Mouse (Mus musculus): ENCODE measurements around the gene Dars. TPM values are rescaled to one million over a fixed set of nuclear protein-coding genes. Genes with fewer than 3 reads are reported as not detected.
"Not testable (repeated sequence)": the region's sequence is repeated elsewhere in the genome, so short reads cannot be mapped to it uniquely, and the experiment has no call there.

Gene Dars
- polyA plus RNA-seq, 1 experiment: 52.9 TPM

DNA sequence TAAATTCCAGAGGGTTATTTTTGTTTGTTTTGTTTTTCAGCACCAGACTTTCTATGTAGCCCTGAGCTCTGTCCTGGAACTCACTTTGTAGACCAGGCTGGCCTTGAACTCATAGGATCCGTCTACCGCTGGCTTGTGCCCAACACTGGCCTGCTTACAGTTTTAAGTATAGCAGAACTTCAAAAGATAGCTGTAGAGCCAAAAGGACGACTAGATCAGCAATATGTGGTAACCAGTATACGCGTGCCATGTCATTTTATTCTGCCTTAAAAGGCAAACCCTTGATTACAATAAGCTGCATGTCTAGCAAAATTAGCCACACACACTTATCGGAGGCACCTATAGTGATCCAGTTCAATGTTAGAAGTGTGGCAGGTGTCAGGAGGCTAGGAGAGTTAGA is 58.9 kb downstream of the Dars start:
- TF ChIP-seq POLR2A (IDR thresholded peaks at IDR 0.05; ENCODE audit: borderline replicate concordance, low read depth, low read length) (no peak), CTCF (IDR thresholded peaks at IDR 0.05; ENCODE audit: low read depth, low read length) (no peak)
- Histone ChIP-seq H3K27ac (ENCODE audit: insufficient read depth, low read depth, low read length) (no peak overlapping the region), H3K4me1 (ENCODE audit: control insufficient read depth, insufficient read depth, low read length) (0 out of 2 replicates have a peak, but pooled peaks cover 2% of the 10 kb centered on the region), H3K4me3 (ENCODE audit: insufficient read depth, low read length) (peak overlapping the region; percentile 85)

DNA sequence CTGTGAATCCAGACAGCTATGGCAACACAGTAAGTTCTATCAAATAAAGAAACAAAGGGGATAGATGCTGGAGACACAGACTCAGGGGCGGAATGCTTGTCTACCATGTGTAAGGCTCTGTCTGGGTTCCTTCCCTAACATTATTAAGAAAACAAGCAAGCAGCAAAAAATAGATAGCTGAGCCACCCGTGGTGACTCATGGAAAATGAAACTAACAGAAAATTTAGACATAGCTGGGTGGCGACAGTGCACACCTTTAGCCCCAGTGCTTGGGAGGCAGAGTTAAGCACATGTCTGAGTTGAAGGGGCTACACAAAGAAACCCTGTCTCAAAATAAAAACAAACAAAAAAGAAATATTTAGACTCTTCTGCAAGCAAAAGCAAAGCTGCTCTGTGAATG is 59.7 kb downstream of the Dars start:
- Histone ChIP-seq H3K4me1 (ENCODE audit: control insufficient read depth, insufficient read depth, low read length) (0 out of 2 replicates have a peak, but pooled peaks cover 2% of the 10 kb centered on the region), H3K4me3 (ENCODE audit: insufficient read depth, low read length) (peak overlapping the region; percentile 85), H3K27ac (ENCODE audit: insufficient read depth, low read depth, low read length) (peak overlapping the region; percentile 14; the same call in 1 of the 2 replicates)
- TF ChIP-seq CTCF (IDR thresholded peaks at IDR 0.05; ENCODE audit: low read depth, low read length) (no peak), POLR2A (IDR thresholded peaks at IDR 0.05; ENCODE audit: borderline replicate concordance, low read depth, low read length) (no peak)

- no peak for TF ChIP-seq CTCF (IDR thresholded peaks at IDR 0.05; ENCODE audit: low read depth, low read length)
- no peak for TF ChIP-seq POLR2A (IDR thresholded peaks at IDR 0.05; ENCODE audit: borderline replicate concordance, low read depth, low read length)
- Histone ChIP-seq H3K4me3 (ENCODE audit: insufficient read depth, low read length) (no peak overlapping the region), H3K4me1 (ENCODE audit: control insufficient read depth, insufficient read depth, low read length) (0 out of 2 replicates have a peak, but pooled peaks cover 2% of the 10 kb centered on the region), H3K27ac (ENCODE audit: insufficient read depth, low read depth, low read length) (no peak overlapping the region)
These were observed 64.1 kb downstream of the Dars start for GRCm38 (mm10) chr1:128353092-128353491.

GRCm38 (mm10) chr1:128344232-128344631 is 72.9 kb downstream of the Dars start:
- TF ChIP-seq POLR2A (IDR thresholded peaks at IDR 0.05; ENCODE audit: borderline replicate concordance, low read depth, low read length) (no peak), CTCF (IDR thresholded peaks at IDR 0.05; ENCODE audit: low read depth, low read length) (no peak)
- Histone ChIP-seq H3K4me3 (ENCODE audit: insufficient read depth, low read length) (no peak overlapping the region), H3K27ac (ENCODE audit: insufficient read depth, low read depth, low read length) (no peak overlapping the region), H3K4me1 (ENCODE audit: control insufficient read depth, insufficient read depth, low read length) (no peaks in the 10 kb centered on the region)

GRCm38 (mm10) chr1:128337708-128338320 is 79.4 kb downstream of the Dars start:
- TF ChIP-seq POLR2A (IDR thresholded peaks at IDR 0.05; ENCODE audit: borderline replicate concordance, low read depth, low read length) (no peak), CTCF (IDR thresholded peaks at IDR 0.05; ENCODE audit: low read depth, low read length) (no peak)
- Histone ChIP-seq H3K27ac (ENCODE audit: insufficient read depth, low read depth, low read length) (no peak overlapping the region), H3K4me1 (ENCODE audit: control insufficient read depth, insufficient read depth, low read length) (no peaks in the 10 kb centered on the region), H3K4me3 (ENCODE audit: insufficient read depth, low read length) (no peak overlapping the region)

- no peaks in the 10 kb centered on the region for H3K4me1 ChIP-seq (ENCODE audit: control insufficient read depth, insufficient read depth, low read length)
- H3K27ac ChIP-seq (ENCODE audit: insufficient read depth, low read depth, low read length): no peak overlapping the region
- TF ChIP-seq CTCF (IDR thresholded peaks at IDR 0.05; ENCODE audit: low read depth, low read length): no peak
- TF ChIP-seq POLR2A (IDR thresholded peaks at IDR 0.05; ENCODE audit: borderline replicate concordance, low read depth, low read length): no peak
- no peak overlapping the region for H3K4me3 ChIP-seq (ENCODE audit: insufficient read depth, low read length)
These were observed 86.9 kb downstream of the Dars start for GRCm38 (mm10) chr1:128330313-128330712.

- peaks cover 5% of the 10 kb centered on the region for H3K4me1 ChIP-seq (ENCODE audit: control insufficient read depth, insufficient read depth, low read length)
- no peak within 1 kb of the TSS for H3K4me3 ChIP-seq (ENCODE audit: insufficient read depth, low read length)
- no peak within 1 kb of the TSS for H3K27ac ChIP-seq (ENCODE audit: insufficient read depth, low read depth, low read length)
- TF ChIP-seq POLR2A (IDR thresholded peaks at IDR 0.05; ENCODE audit: borderline replicate concordance, low read depth, low read length): no peak
- no peak for TF ChIP-seq CTCF (IDR thresholded peaks at IDR 0.05; ENCODE audit: low read depth, low read length)
These were observed 89.0 kb downstream of the Dars start, which contains the start of gene Lct for GRCm38 (mm10) chr1:128328218-128328617. Gene Lct, minus strand, starts transcription at chr1:128328318.

DNA sequence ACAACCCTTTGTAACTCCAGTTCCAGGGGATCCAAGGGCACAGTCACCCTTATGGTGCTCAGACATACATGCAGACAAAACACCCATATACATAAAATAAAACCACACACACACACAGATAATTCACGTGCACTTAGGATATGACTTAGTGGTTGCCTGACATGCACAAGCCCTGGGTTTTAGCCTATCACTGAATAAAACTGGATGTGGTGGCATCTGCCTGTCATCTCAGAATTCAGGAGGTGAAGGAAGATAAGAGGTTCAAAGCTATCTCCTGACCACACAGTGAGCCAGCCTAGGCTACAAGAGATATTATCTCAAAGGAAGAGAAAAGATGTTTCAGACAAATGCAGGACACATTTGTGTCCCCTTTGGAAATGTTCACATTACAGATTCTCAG is 90.0 kb downstream of the Dars start:
- Histone ChIP-seq H3K4me1 (ENCODE audit: control insufficient read depth, insufficient read depth, low read length) (peaks cover 9% of the 10 kb centered on the region), H3K27ac (ENCODE audit: insufficient read depth, low read depth, low read length) (no peak overlapping the region), H3K4me3 (ENCODE audit: insufficient read depth, low read length) (no peak overlapping the region)
- TF ChIP-seq CTCF (IDR thresholded peaks at IDR 0.05; ENCODE audit: low read depth, low read length): no peak
- TF ChIP-seq POLR2A (IDR thresholded peaks at IDR 0.05; ENCODE audit: borderline replicate concordance, low read depth, low read length): no peak

GRCm38 (mm10) chr1:128324776-128325175 is 92.4 kb downstream of the Dars start:
- Histone ChIP-seq H3K4me1 (ENCODE audit: control insufficient read depth, insufficient read depth, low read length) (peaks cover 9% of the 10 kb centered on the region), H3K27ac (ENCODE audit: insufficient read depth, low read depth, low read length) (no peak overlapping the region), H3K4me3 (ENCODE audit: insufficient read depth, low read length) (no peak overlapping the region)
- TF ChIP-seq CTCF (IDR thresholded peaks at IDR 0.05; ENCODE audit: low read depth, low read length) (no peak), POLR2A (IDR thresholded peaks at IDR 0.05; ENCODE audit: borderline replicate concordance, low read depth, low read length) (no peak)

GRCm38 (mm10) chr1:128323026-128323643 is 94.0 kb downstream of the Dars start:
- no peak for TF ChIP-seq CTCF (IDR thresholded peaks at IDR 0.05; ENCODE audit: low read depth, low read length)
- no peak for TF ChIP-seq POLR2A (IDR thresholded peaks at IDR 0.05; ENCODE audit: borderline replicate concordance, low read depth, low read length)
- H3K4me1 ChIP-seq (ENCODE audit: control insufficient read depth, insufficient read depth, low read length): peaks cover 9% of the 10 kb centered on the region
- H3K4me3 ChIP-seq (ENCODE audit: insufficient read depth, low read length): no peak overlapping the region
- no peak overlapping the region for H3K27ac ChIP-seq (ENCODE audit: insufficient read depth, low read depth, low read length)

GRCm38 (mm10) chr1:128319266-128319665 is 97.9 kb downstream of the Dars start:
- H3K27ac ChIP-seq (ENCODE audit: insufficient read depth, low read depth, low read length); H3K4me3 ChIP-seq (ENCODE audit: insufficient read depth, low read length): not testable (repeated sequence)
- H3K4me1 ChIP-seq (ENCODE audit: control insufficient read depth, insufficient read depth, low read length): peaks cover 12% of the 10 kb centered on the region
